Mouse (Mus musculus) mouse trophoblast stem cell (cell line): ENCODE results near the gene Slx4.
"Not testable (repeated sequence)": the region's sequence is repeated elsewhere in the genome, so short reads cannot be mapped to it uniquely, and the experiment has no call there.

Experiments used
- in situ Hi-C, 2 experiments: fragments of 300-500 bp; cut with MseI, MboI; formaldehyde crosslinking; loops; 2 replicates in 1 of 2; 3 replicates in 1 of 2; pipeline ENCODE4 v1.15.1; 2025

Slx4 gene

GRCm38 (mm10) chr16:4012882-4013570, 9.5 kb upstream of the Slx4 start:
- in situ Hi-C loops, result no loop called here

- in situ Hi-C loops, result no loop called here
Measured at GRCm38 (mm10) chr16:3988410-3988809, 15.2 kb downstream of the Slx4 start.

GRCm38 (mm10) chr16:3983146-3983700, 20.3 kb downstream of the Slx4 start:
- in situ Hi-C loops, result no loop called here

GRCm38 (mm10) chr16:3982173-3982572, 21.4 kb downstream of the Slx4 start:
- in situ Hi-C loops, result no loop called here

GRCm38 (mm10) chr16:3976712-3977111, 26.9 kb downstream of the Slx4 start:
- in situ Hi-C loops, result no loop called here

GRCm38 (mm10) chr16:3976251-3976671, 27.3 kb downstream of the Slx4 start, which contains the start of gene Nlrc3:
Nlrc3 (minus strand) TSS chr16:3976632.
- in situ Hi-C loops, result no loop called here

- in situ Hi-C loops, result no loop called here
Measured at GRCm38 (mm10) chr16:3975658-3976057, 27.9 kb downstream of the Slx4 start.

GRCm38 (mm10) chr16:3974456-3974855, 29.1 kb downstream of the Slx4 start:
- in situ Hi-C loops, result not testable (repeated sequence)

GRCm38 (mm10) chr16:3965534-3965933, 38.0 kb downstream of the Slx4 start:
- in situ Hi-C loops, result no loop called here

GRCm38 (mm10) chr16:3964990-3965389, 38.6 kb downstream of the Slx4 start:
- in situ Hi-C loops, result no loop called here

GRCm38 (mm10) chr16:3959261-3959660, 44.3 kb downstream of the Slx4 start:
- in situ Hi-C loops, result no loop called here

- in situ Hi-C loops, result no loop called here
Measured at GRCm38 (mm10) chr16:3956369-3956768, 47.2 kb downstream of the Slx4 start.

- in situ Hi-C loops, result no loop called here
Measured at GRCm38 (mm10) chr16:3951141-3951540, 52.4 kb downstream of the Slx4 start.

- in situ Hi-C loops, result no loop called here
Measured at GRCm38 (mm10) chr16:3934701-3935100, 68.9 kb downstream of the Slx4 start.

GRCm38 (mm10) chr16:3934091-3934490, 69.5 kb downstream of the Slx4 start:
- in situ Hi-C loops, result no loop called here

GRCm38 (mm10) chr16:3933536-3933935, 70.0 kb downstream of the Slx4 start:
- in situ Hi-C loops, result no loop called here

GRCm38 (mm10) chr16:3929151-3929550, 74.4 kb downstream of the Slx4 start:
- in situ Hi-C loops, result no loop called here
